Mouse (Mus musculus) heart, adult 2 months (tissue): ENCODE measurements around the gene Neurl1a.

Source experiments
- CTCF ChIP-seq: fragments of 200-600 bp; IDR thresholded peaks from 2 replicates; pipeline ENCODE4 v1.8.1; 2022; ENCODE audit warnings: antibody characterized with exemption, mild to moderate bottlenecking, moderate library complexity
- EP300 ChIP-seq: fragments of 200-500 bp; IDR thresholded peaks from 2 replicates; pipeline ENCODE4 v1.6.1; 2011; ENCODE audit warnings: low read depth, low read length, control low read depth; ENCODE audit not compliant: insufficient read depth
- POLR2A ChIP-seq: fragments of 200-500 bp; IDR thresholded peaks from 2 replicates; pipeline ENCODE4 v1.6.1; 2011; ENCODE audit warnings: mild to moderate bottlenecking, low read depth, low read length, control low read depth; ENCODE audit not compliant: insufficient read depth

- TF ChIP-seq CTCF (no peak), POLR2A (no peak), EP300 (no peak)
Measured at GRCm38 (mm10) chr19:47144154-47144553, 34.5 kb upstream of the Neurl1a start, which contains the start of gene Calhm1.
